Mouse (Mus musculus) duodenum, adult 2 months (tissue): ENCODE measurements around the gene Sec23b. TPM values are rescaled to one million over a fixed set of nuclear protein-coding genes. Genes with fewer than 3 reads are reported as not detected.

Experiments used
- polyA plus RNA-seq: library from polyadenylated mRNA; depleted of rRNA; stranded (reverse); fragments of >200 nt; gene quantifications from 2 replicates; pipeline ENCODE4 v1.2.3, GENCODE M21; 2012; ENCODE audit warnings: low replicate concordance; rRNA removed

Gene Sec23b
- polyA plus RNA-seq: 28.1 and 35.1 TPM in 2 replicates

DNA sequence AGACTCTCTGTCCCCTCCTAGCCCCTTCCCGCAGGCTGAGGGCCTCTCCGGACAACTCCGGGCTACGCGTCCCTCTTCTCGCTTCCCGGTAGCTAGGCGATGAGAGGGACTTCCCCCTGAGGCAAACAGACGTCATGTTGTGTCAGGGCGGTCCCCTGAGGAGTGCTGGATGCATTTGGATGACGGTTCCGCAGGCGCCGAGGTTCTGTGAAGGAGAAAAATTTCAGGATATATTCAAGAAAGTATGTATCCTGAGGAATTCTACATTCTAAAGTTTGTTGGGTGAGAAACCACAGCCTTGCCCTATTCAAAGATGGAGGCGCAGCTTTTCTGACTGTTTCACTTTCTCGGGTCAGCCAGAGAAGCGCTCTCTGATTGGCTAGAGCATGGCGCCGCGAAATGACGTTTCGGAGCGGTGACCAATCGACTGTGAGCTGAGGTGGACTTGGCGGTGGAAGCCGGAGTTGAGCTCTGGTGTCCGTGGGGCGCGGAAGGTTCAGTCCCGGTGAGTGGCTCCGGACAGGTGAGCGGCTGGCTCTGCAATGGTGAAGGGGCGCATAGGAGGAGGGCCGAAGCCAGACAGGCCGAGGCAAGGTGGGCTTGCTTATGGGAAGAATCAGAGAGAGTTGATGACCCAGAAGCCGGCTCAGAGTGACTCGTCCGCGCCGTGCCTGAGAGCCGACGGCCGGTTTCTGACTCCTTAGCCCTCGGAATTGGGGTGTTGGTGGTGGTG is at the start of gene Sec23b:
TSS of gene Sec23b (plus strand) at position 410 of the 733 bp plus-strand sequence.

GRCm38 (mm10) chr2:144526981-144527820 is 28.8 kb upstream of the Sec23b start, which contains the start of the genes Dzank1 and Polr3f:
TSS of gene Dzank1 (minus strand) at chr2:144527414.
TSS of gene Polr3f (plus strand) at chr2:144527718.

GRCm38 (mm10) chr2:144550529-144550928 is 5.5 kb upstream of the Sec23b start, which contains the start of gene Rbbp9:
TSS of gene Rbbp9 (minus strand) at chr2:144550869.

DNA sequence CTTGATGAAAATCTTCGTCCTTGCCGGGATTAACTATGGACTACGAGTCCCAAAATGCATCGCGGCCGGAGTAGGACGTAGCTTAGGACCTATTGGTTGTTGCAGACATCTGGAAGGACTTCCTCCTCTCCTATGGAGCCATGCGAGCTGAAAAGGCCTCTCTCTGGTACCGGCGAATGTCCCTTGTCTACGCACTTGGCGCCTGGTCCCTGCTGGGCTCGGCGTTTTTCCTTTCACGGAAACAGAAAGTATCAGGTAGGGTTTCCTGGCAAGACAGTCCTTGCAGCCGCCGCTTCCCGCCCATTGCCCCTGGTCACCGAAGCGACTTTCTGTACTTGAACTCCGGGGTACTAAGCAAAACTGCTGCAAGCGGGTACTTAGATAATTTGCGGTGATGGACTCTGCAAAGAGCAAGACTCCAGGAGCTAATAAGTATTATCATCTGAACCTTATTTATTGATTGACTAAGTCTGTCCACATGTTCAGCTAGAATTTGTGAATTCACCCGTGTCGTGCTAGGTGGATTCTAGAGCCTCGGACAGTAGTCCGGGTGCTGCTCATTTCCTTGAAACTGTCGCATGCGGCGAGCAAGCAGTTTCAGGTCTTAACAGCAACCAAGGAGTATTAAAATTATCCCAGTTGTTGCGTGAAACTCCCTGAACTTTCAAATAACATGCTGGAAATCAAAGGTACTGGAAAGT is 38.1 kb downstream of the Sec23b start, which contains the start of gene Smim26:
TSS of gene Smim26 (plus strand) at position 104 of the 701 bp plus-strand sequence.

DNA sequence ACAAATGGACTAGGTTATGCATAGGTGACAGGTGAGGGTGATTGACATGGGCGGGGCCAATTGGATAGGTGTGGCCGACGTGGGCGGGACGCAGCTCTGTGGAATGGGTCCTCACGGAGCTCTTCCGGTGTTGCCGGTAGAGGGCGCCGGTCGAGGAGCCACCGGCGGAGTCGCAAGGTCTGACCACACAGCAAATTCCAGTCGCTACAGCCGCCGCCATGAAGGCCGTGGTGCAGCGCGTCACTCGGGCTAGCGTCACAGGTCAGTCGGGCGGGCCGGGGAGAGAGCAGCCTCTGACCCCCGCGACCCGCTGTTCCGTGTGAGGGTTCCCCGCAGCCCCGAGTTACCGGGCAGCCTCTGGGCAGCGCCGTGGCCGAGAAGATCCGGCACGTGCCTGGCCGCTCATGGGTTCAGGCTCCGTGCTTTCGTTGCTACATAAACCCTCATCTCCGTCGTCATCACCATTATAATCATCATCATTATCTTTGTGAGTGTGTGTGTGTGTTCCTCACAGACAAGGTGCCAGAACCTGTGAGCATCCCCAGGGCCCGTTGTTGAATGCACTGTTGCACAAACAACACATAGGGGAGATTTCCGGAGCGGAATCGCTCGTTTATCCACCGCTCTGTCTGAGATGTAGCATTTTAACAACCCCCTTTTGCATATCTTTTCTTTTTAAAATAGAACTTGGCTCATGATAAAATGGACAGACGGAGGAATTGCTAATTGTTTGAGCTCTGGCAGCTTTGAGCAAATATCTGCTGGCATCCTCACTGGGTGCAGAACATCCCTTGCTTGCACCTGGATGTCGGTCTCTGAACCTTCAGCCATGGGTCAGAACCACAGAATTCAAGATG is 44.0 kb downstream of the Sec23b start, which contains the start of gene Dtd1:
TSS of gene Dtd1 (plus strand) at position 67 of the 857 bp plus-strand sequence.

Other genes with a start within 250 kb of the Sec23b start
- gene Ovol2, start 224.1 kb upstream of the Sec23b start, polyA plus RNA-seq: 36.1 and 61.2 TPM in 2 replicates
- gene Kat14, start 187.2 kb upstream of the Sec23b start, polyA plus RNA-seq: 16.5 and 19.1 TPM in 2 replicates
- not detected in 2 replicates for gene Pet117, start 187.2 kb upstream of the Sec23b start, polyA plus RNA-seq
- gene Dzank1, start 28.8 kb upstream of the Sec23b start, polyA plus RNA-seq: 0.13 TPM in 1 of 2 replicates, not detected in the other
- gene Polr3f, start 28.5 kb upstream of the Sec23b start, polyA plus RNA-seq: 0.71 and 1.1 TPM in 2 replicates
- 1.5 and 2.9 TPM in 2 replicates for gene Rbbp9, start 5.4 kb upstream of the Sec23b start, polyA plus RNA-seq
- 0.63 and 0.65 TPM in 2 replicates for gene Smim26, start 37.8 kb downstream of the Sec23b start, polyA plus RNA-seq
- 2.1 and 2.5 TPM in 2 replicates for gene Dtd1, start 43.7 kb downstream of the Sec23b start, polyA plus RNA-seq